Mouse (Mus musculus) megakaryocyte, embryonic 14.5 days (primary cell): ENCODE measurements around the gene 2510002D24Rik.

ENCODE experiments used
- FLI1 ChIP-seq: IDR thresholded peaks from 2 replicates; pipeline ENCODE4 v1.6.1; 2012; ENCODE audit warnings: low read length, inconsistent platforms, mixed read lengths
- GATA1 ChIP-seq: IDR thresholded peaks from 3 replicates; pipeline ENCODE4 v1.6.1; 2012; ENCODE audit warnings: mixed read lengths, low read length, inconsistent platforms, borderline replicate concordance

- TF ChIP-seq FLI1 = no peak
- no peak for TF ChIP-seq GATA1
Observed at GRCm38 (mm10) chr16:18798841-18799240, 37.5 kb upstream of the 2510002D24Rik start.
